Mouse (Mus musculus) hematopoietic multipotent progenitor cell, adult 10-12 weeks (in vitro differentiated cells): ENCODE measurements around the gene Stx4a. TPM values are rescaled to one million over a fixed set of nuclear protein-coding genes. Genes with fewer than 3 reads are reported as not detected.

Experiments
- polyA plus RNA-seq: library from polyadenylated mRNA; stranded (reverse); fragments of >175 nt; gene quantifications from 2 replicates; pipeline ENCODE4 v1.2.3, GENCODE M21; 2012; ENCODE audit warnings: low replicate concordance

The Stx4a gene
- 86.0 and 101 TPM in 2 replicates for polyA plus RNA-seq

GRCm38 (mm10) chr7:127824176-127824871 lies at the start of gene Stx4a, which contains the start of gene Stx1b:
Stx4a (plus strand) TSS chr7:127824294.
Stx1b (minus strand) TSS chr7:127824549.

GRCm38 (mm10) chr7:127776426-127776825 lies 47.7 kb upstream of the Stx4a start, which contains the start of gene Setd1a:
Setd1a (plus strand) TSS chr7:127776670.

GRCm38 (mm10) chr7:127785308-127785707 lies 38.8 kb upstream of the Stx4a start, which contains the start of gene Gm49388:
Gm49388 (plus strand) TSS chr7:127785608.

GRCm38 (mm10) chr7:127800435-127801009 lies 23.6 kb upstream of the Stx4a start, which contains the start of gene Hsd3b7:
Hsd3b7 (plus strand) TSS chr7:127800604.

GRCm38 (mm10) chr7:127876041-127876466 lies 52.0 kb downstream of the Stx4a start, which contains the start of gene Zfp646:
Zfp646 (plus strand) TSS chr7:127876221.

GRCm38 (mm10) chr7:127876467-127877348 lies 52.6 kb downstream of the Stx4a start, which contains the start of gene Zfp668:
Zfp668 (minus strand) TSS chr7:127876828.

GRCm38 (mm10) chr7:127890798-127891197 lies 66.7 kb downstream of the Stx4a start, which contains the start of gene Prss53:
Prss53 (minus strand) TSS chr7:127890970.

GRCm38 (mm10) chr7:127895442-127895841 lies 71.3 kb downstream of the Stx4a start, which contains the start of the genes Gm21974 and Vkorc1:
Gm21974 (minus strand) TSS chr7:127895454.
Vkorc1 (minus strand) TSS chr7:127895617.

Other genes starting within 250 kb of the Stx4a start
- gene Ccdc189, start 235.7 kb upstream of the Stx4a start, polyA plus RNA-seq: 2.1 and 3.3 TPM in 2 replicates
- gene Rnf40, start 235.5 kb upstream of the Stx4a start, polyA plus RNA-seq: 49.1 and 52.5 TPM in 2 replicates
- gene Zfp629, start 208.5 kb upstream of the Stx4a start, polyA plus RNA-seq: 11.0 and 18.9 TPM in 2 replicates
- gene Bcl7c, start 115.4 kb upstream of the Stx4a start, polyA plus RNA-seq: 238 and 564 TPM in 2 replicates
- gene Ctf1, start 111.6 kb upstream of the Stx4a start, polyA plus RNA-seq: 0.25 TPM in 1 of 2 replicates, not detected in the other
- not detected in 2 replicates for gene Ctf2, start 92.1 kb upstream of the Stx4a start, polyA plus RNA-seq
- 26.7 and 56.3 TPM in 2 replicates for gene Fbxl19, start 79.8 kb upstream of the Stx4a start, polyA plus RNA-seq
- gene Orai3, start 54.5 kb upstream of the Stx4a start, polyA plus RNA-seq: 46.3 and 124 TPM in 2 replicates
- 61.8 and 82.0 TPM in 2 replicates for gene Setd1a, start 47.6 kb upstream of the Stx4a start, polyA plus RNA-seq
- 7.0 TPM in 1 of 2 replicates, not detected in the other for gene Gm49388, start 38.7 kb upstream of the Stx4a start, polyA plus RNA-seq
- gene Hsd3b7, start 23.7 kb upstream of the Stx4a start, polyA plus RNA-seq: 0.94 and 7.6 TPM in 2 replicates
- 0.03 and 0.11 TPM in 2 replicates for gene Stx1b, start 255 bp downstream of the Stx4a start, polyA plus RNA-seq
- gene Zfp646, start 51.9 kb downstream of the Stx4a start, polyA plus RNA-seq: 33.7 and 53.9 TPM in 2 replicates
- 25.3 and 26.3 TPM in 2 replicates for gene Zfp668, start 52.5 kb downstream of the Stx4a start, polyA plus RNA-seq
- 0.82 and 1.2 TPM in 2 replicates for gene Prss53, start 66.7 kb downstream of the Stx4a start, polyA plus RNA-seq
- gene Gm21974, start 71.2 kb downstream of the Stx4a start, polyA plus RNA-seq: not detected in 2 replicates
- gene Vkorc1, start 71.3 kb downstream of the Stx4a start, polyA plus RNA-seq: 7.0 and 14.6 TPM in 2 replicates
- 76.6 and 120 TPM in 2 replicates for gene Bckdk, start 79.8 kb downstream of the Stx4a start, polyA plus RNA-seq
- gene Kat8, start 88.2 kb downstream of the Stx4a start, polyA plus RNA-seq: 5.5 and 8.5 TPM in 2 replicates
- 0.07 and 0.15 TPM in 2 replicates for gene Prss8, start 105.8 kb downstream of the Stx4a start, polyA plus RNA-seq
- gene Prss36, start 122.4 kb downstream of the Stx4a start, polyA plus RNA-seq: 3.6 and 6.7 TPM in 2 replicates
- 277 and 346 TPM in 2 replicates for gene Fus, start 143.2 kb downstream of the Stx4a start, polyA plus RNA-seq
- 8.6 and 9.0 TPM in 2 replicates for gene Pycard, start 169.6 kb downstream of the Stx4a start, polyA plus RNA-seq
- gene Trim72, start 179.7 kb downstream of the Stx4a start, polyA plus RNA-seq: 0.35 and 1.2 TPM in 2 replicates
- 16.1 and 24.0 TPM in 2 replicates for gene Itgam, start 238.3 kb downstream of the Stx4a start, polyA plus RNA-seq
- gene Gm49368, start 238.4 kb downstream of the Stx4a start, polyA plus RNA-seq: 0.16 and 1.5 TPM in 2 replicates